In the genomic region with DNA sequence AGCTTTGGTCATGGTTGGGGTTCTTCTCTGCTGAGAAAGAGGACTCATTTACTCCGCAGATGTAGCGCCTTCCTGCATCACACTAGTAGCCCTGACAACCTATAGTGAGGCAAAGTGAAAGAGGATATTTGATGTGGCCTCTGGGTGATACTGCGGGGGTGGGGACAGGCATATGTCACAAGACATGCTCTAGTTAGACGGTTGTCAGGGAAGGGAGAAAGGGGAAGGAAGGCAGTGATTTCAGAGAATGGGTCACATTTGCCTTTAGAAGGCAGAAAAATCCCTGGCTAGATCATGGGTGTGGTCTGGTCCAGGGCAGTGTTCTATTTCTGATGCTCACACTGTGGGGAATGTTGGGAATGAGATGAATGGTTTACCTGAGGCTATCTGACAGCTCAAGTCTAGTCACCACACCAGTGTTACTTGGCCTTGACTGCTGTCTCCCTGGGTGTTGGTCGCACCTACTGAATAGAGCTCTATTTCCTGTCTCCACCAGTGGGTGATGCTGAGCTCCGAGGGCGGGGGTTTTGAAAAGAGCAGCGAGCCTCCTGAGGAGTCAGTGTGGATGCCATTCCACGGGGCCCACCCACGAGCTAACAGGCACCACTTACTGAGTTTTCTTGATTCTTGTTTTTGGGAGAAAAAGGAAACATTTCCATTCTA, we compare ENCODE assay signal across 11 mouse cellular contexts. TPM values are rescaled to one million over a fixed set of nuclear protein-coding genes. Genes with fewer than 3 reads are reported as not detected.
DNase-seq lines count a peak whose midpoint lies in the region; ATAC-seq lines count a peak whose summit lies in the region.
"Had no signal": no experiment of that assay in that cellular context is flagged by ENCODE, and none has a peak within 500 bp of the region (broad histone marks: within the 10 kb centered on the region; RNA-seq: fewer than 3 reads in every experiment).

No protein-coding gene starts in this region.

- DNase-seq in adrenal gland, adult (ENCODE audit: inconsistent age in 2 of 2, low spot score in 1 of 2): peak; percentile 17 to 51
- DNase-seq in adrenal gland, postnatal 10 days: no peak
- peak; percentile 88 for DNase-seq in CD4-positive, CD25-positive, alpha-beta regulatory T cell, adult 2 months (ENCODE audit: low read depth, low spot score)
- peak; percentile 48 for DNase-seq in skeletal muscle tissue, adult 2 months (ENCODE audit: low read depth, low spot score)
- DNase-seq in left cerebral cortex, postnatal 36 days (ENCODE audit: low spot score in 2 of 2): no peak
- DNase-seq in left cerebral cortex, adult 9 months (ENCODE audit: low spot score in 2 of 2): no peak
- DNase-seq: cerebellum, adult 9-10 months; kidney, adult 18-20 months; left cerebral cortex, postnatal 4 days had no signal

- peak; percentile 50 to 61; a peak in 3 of 4 replicates for ATAC-seq in hematopoietic stem cell, adult 5-6 weeks (replicated peaks in 1 of 2; ENCODE audit: insufficient read depth in 1 of 2, low FRiP score in 2 of 2, low TSS enrichment in 1 of 2, low read depth in 1 of 2, poor library complexity in 2 of 2, severe bottlenecking in 2 of 2)
- no peak for ATAC-seq in erythroblast, adult 5-6 weeks (replicated peaks; ENCODE audit: low FRiP score, poor library complexity, severe bottlenecking)

- intact Hi-C loops in left cerebral cortex, postnatal 36 days (cut with DNase I): no loop called here

RNA-seq across cellular contexts. Expression of a gene that starts 4.5 kb away (rescaled TPM):
- total RNA-seq in adrenal gland, postnatal 10 days (2021): 1 to 10 TPM; 4.2 to 5.7 TPM
- 1.6 and 2.7 TPM in 2 replicates for total RNA-seq in hematopoietic stem cell, adult 5-6 weeks (2017)
- total RNA-seq in left cerebral cortex, postnatal 36 days (2021): 1 to 10 TPM; 7.7 to 9.6 TPM
- not detected in 2 replicates for total RNA-seq in erythroblast, adult 5-6 weeks (2015; ENCODE audit: low replicate concordance)
- total RNA-seq in erythroblast, adult 5-6 weeks (2017; ENCODE audit: low replicate concordance): 0.77 TPM in 1 of 2 replicates, not detected in the other

Comparison
In these comparisons a context has a peak if more than half of its experiments do, and no peak if none do; other contexts are left out.
1. DNase-seq: peak in adrenal gland, adult (2 of 2), CD4-positive, CD25-positive, alpha-beta regulatory T cell, adult 2 months (single experiment) and skeletal muscle tissue, adult 2 months (single experiment); none in adrenal gland, postnatal 10 days (single experiment), left cerebral cortex, postnatal 36 days (0 of 2) and left cerebral cortex, adult 9 months (0 of 2).